Mouse (Mus musculus) left cerebral cortex, adult 9 months (tissue): ENCODE results near the gene Hspb2.

ENCODE experiments used
- DNase-seq, 2 experiments: peaks; one replicate each; pipeline ENCODE4 v3.0.0; 2022; ENCODE audit warnings: low spot score in 2 of 2

Hspb2 gene

GRCm38 (mm10) chr9:50750706-50751105 is 1.4 kb downstream of the Hspb2 start:
- DNase-seq = no peak

GRCm38 (mm10) chr9:50746214-50746677 is 5.9 kb downstream of the Hspb2 start, which contains the start of gene 2310030G06Rik:
Gene 2310030G06Rik, minus strand, starts transcription at chr9:50746536.
- no peak for DNase-seq

GRCm38 (mm10) chr9:50745806-50746205 is 6.3 kb downstream of the Hspb2 start:
- no peak for DNase-seq

DNA sequence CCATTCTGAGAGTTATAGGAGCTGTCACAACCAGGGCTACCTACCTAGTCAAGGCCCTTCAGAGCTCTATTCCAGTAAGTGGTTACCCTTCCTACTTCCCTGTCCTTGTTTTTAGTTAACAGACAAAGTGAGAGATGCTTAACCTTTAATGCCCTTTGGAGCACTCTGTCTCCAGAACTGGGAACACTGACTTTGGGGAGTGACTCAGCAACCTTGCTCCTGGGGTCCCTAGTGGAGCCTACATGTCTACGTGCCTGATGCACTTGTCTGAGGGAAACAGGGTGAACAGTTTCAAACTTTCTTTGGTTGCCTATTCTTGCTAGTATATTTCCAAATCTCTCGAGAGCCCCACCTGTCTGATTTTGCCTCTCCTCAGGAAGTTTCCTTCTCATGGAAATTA is 9.4 kb downstream of the Hspb2 start:
- no peak for DNase-seq

- DNase-seq = no peak
Measured at GRCm38 (mm10) chr9:50742261-50742660, 9.9 kb downstream of the Hspb2 start.

DNA sequence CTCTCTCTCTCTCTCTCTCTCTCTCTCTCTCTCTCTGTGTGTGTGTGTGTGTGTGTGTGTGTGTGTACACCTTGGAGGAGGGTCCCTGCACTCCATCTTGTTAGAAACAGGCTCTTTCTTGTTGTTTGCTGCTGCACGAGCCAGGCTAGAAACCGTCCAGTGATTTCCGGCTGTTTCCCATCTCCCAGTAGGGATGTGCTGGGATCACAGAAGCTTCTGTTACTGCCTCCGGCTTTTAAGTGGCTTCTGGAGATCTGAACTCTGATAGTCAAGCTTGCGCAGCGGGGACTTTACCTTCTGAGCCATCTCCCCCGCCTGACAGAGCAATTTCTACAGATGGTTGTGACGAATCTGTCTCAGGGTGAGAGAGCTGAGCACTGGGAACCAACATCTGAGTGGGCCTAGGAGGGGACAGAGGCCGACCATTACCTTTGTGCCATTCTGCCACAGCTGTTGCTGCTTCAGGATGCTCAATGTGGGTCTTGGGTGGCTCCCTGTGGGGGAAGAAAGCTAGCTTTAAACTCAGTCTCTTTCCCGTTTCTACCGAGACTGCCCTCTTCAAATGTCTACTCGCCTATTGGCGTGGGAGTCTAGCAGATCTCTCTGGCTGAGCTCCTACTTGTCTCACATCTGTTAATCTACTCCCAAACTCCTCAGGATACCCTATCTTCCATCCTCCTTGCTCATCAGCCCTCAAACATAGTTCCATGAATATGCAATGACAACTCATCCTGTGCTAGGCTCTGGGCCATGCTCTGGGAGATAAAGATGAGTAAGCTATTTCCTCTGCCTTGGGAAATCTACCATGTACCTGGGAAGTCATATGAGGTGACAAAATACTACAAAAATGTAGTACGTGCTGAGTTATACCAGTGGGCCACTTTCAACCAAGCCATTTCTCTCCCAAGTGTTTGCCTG is 11.0 kb downstream of the Hspb2 start:
- no peak for DNase-seq

GRCm38 (mm10) chr9:50738914-50739870 is 13.0 kb downstream of the Hspb2 start, which contains the start of gene Dixdc1:
Gene Dixdc1, minus strand, starts transcription at chr9:50739517.
- peak; percentile 86 to 92 for DNase-seq

- peak in 1 of 2 experiments; percentile 61 for DNase-seq
Measured at GRCm38 (mm10) chr9:50734989-50735388, 17.2 kb downstream of the Hspb2 start.

- no peak for DNase-seq
Measured at GRCm38 (mm10) chr9:50732560-50732959, 19.6 kb downstream of the Hspb2 start.

DNA sequence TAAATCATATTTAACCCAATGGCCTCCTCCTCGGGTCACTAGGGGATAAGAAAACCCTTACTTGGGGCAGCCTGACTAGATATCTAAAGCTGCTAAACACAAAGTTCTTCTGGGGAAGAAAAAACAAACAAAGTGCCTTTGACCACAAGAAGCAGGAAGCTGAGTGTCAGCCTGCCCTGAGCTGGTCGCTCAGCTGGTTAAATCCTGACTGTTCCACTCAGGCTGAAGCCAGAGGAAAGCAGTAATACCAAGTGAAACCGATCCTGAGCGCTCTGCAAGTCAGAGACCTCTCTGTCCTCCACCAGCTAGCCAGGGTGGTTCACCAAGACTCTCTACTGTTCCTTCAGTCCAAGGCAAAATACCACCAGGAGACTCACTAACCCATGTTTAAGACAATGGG is 22.6 kb downstream of the Hspb2 start:
- DNase-seq = no peak

GRCm38 (mm10) chr9:50727925-50728651 is 24.1 kb downstream of the Hspb2 start:
- DNase-seq = peak; percentile 83 to 89

GRCm38 (mm10) chr9:50727171-50727924 is 24.8 kb downstream of the Hspb2 start:
- peak; percentile 52 to 72 for DNase-seq

- DNase-seq = no peak
Measured at GRCm38 (mm10) chr9:50725921-50726590, 26.1 kb downstream of the Hspb2 start.

GRCm38 (mm10) chr9:50724661-50725330 is 27.4 kb downstream of the Hspb2 start:
- no peak for DNase-seq

DNA sequence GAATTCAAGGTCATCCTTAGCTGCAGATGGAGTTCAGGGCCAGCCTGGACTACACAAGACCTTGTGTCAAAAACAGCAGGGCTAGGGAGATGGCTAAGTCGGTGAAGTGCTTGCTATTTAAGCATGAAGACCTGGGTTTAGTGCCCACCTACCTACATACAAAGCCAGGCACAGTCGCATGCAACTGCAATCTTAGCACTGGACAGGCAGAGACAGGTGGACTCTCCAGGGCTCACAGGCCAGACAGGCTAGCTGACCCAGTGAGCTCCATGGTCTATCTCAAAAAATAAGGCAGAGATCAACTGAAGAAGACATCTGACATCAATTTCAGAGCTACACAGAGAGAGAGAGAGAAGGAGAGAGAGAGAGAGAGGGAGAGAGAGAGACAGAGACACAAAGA is 28.0 kb downstream of the Hspb2 start:
- DNase-seq = no peak

DNA sequence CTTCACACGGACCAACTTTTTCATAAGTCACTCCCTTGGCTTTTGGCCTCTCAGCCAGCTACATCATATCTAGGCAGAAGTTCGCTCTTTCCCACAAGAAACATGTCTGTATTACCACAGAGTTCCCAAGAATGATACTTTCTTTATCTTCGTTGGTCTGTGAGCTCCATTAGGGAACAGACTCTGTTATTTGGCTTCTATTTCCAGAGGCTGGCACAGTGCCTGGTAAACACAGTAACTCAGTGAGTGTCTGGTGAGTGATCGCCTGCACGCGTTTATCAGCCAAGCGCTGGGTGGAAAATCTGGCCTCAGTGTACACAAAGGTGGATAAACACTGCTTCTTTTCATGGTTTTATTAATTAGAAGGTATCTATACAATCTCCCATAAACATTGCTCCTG is 28.7 kb downstream of the Hspb2 start:
- DNase-seq = peak in 1 of 2 experiments; percentile 61

- DNase-seq = no peak
Measured at GRCm38 (mm10) chr9:50722451-50722911, 29.7 kb downstream of the Hspb2 start.

- no peak for DNase-seq
Measured at GRCm38 (mm10) chr9:50721061-50721460, 31.1 kb downstream of the Hspb2 start.

GRCm38 (mm10) chr9:50718878-50719277 is 33.3 kb downstream of the Hspb2 start:
- DNase-seq = no peak
